Mouse (Mus musculus) kidney, postnatal 36 days (tissue): ENCODE measurements around the gene Gdf9.
"Not testable (repeated sequence)": the region's sequence is repeated elsewhere in the genome, so short reads cannot be mapped to it uniquely, and the experiment has no call there.

ENCODE experiments used
- DNase-seq, 2 experiments: peaks; one replicate each; pipeline ENCODE4 v3.0.0; 2021 to 2022; ENCODE audit warnings: mixed read lengths in 2 of 2

The Gdf9 gene

DNA sequence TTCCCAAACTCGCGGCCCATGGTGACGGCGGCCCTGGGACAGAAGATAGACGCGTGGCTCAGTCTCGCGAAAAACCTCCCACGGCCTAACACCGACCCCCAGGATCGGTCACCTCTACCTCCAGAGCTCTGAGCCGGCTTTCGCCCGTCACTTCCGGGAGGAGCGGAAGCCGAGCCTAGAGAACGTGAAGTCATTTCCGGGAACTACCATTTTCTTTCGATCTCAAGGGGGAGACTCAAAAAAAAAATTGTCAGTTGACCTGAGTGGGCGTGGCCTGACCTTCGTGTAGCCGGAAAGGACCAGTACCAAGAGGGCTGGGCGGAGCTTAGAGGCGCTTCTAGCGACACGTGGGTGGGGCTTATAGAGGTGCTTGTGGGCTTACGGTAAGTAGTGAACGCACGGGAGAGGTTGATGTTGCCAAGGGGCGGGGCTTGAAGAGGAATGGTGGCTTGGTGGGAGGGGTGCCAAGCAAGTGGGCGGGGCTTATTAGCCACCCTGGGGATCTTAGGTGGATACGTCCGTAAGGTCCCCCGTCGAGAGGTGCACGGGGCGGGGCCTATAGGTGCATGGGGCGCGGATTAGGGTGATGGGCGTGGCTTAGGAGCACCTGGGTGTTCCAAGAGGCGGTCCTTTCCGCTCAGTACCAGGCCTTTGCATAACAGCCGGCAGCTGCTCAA, at the start of gene Gdf9, which contains the start of gene Uqcrq:
TSS of gene Gdf9 (plus strand) at position 354 of the 677 bp plus-strand sequence.
TSS of gene Uqcrq (minus strand) at position 162 of the 677 bp plus-strand sequence.
- peak; percentile 100 for DNase-seq

DNA sequence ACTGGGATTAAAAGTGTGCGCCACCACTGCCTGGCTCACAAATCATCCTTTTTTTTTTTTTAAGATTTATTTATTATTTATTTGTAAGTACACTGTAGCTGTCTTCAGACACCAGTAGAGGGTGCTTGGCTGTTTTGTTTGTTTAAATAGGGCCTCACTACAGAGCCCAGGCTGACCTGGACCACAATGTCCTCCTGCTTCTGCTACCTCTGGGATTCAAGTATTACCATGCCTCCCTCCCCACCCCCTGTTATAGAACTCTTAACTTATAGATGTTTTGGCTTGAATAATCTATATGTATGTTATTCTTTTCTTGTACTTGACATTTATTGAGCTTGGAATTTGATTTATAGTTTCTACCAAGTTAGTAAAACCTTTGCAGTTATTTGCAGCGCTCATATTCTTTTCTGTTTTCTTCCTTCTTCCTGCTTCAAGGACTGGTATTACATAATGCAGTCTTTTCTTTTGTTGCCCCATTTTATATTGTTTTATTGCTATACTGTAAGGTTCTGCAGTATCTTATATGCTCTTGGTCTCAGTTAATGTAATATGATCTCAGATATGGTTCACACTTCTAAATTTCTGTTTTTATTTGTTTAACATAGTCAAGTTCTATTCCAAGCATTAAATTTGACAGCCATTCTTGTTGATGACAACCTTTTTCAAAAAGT, 46.9 kb upstream of the Gdf9 start:
- DNase-seq: no peak

DNA sequence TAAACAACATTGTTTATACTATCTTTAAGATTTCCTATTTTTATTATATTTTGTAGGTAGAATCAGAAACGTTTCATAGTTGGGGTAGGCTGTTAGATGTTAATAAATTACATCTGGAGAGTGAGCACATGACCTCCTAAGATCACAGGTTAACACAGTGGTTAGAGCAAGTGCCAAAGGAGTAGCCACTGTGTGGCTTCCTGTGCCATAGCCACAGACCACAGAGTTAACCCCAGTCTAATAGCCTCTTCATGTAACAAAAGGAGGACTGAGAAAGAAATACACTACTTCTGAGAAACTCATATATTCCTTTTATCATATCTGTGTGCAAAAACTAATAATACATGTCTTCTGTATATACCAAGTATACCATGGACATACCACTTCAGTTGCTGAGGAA, 37.0 kb upstream of the Gdf9 start:
- DNase-seq: no peak

DNA sequence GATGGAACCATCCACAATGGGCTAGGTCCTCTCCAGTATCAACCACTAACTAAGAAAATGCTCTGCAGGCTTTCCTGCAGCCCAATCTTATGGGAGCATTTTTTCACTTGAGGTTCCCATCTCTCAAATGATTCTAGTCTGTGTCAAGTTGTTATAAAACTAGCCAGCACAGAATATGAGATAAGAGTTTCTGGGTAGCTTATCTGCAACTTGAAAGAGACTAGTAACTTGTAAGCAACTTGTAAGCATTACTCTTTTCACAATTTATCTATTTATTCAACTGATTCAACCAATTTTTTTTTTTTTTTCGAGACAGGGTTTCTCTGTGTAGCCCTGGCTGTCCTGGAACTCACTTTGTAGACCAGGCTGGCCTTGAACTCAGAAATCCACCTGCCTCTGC, 27.2 kb upstream of the Gdf9 start:
- DNase-seq: no peak

DNA sequence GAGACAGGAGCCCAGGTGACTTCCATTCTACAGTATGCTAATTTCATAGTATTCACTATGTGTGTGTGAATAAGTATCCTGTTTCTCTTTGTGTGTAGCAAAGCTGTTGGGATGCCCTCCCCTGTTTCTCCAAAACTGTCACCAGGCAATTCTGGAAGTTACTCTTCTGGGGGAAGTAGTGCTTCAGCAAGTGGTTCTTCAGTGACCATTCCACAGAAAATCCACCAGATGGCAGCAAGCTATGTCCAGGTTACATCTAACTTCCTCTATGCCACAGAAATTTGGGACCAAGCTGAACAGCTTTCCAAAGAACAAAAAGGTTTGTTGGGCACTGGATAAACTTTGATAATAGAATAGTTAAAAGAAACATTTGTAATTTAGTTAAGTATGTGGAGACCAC, 19.1 kb upstream of the Gdf9 start:
- peak in 1 of 2 experiments; percentile 33 for DNase-seq

DNA sequence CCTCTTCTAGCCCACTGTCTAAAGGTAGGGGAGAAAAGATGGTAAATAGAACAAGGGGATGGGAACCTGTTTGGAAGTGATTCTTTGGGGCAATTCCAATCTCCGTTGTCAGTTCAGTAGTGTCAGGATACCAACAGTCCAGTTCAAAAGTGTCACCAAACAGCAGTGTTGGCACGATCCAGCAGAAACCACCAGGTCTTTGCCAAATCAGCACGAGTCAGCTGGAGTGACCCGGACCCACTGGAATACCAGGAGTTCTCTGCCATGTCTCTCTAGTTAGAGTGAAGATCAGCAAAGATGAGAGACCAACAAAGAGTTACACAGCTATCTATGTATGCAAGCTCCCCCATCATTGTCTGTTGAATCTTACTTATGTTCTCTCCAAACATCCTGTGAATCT, 17.0 kb upstream of the Gdf9 start:
- no peak for DNase-seq

DNA sequence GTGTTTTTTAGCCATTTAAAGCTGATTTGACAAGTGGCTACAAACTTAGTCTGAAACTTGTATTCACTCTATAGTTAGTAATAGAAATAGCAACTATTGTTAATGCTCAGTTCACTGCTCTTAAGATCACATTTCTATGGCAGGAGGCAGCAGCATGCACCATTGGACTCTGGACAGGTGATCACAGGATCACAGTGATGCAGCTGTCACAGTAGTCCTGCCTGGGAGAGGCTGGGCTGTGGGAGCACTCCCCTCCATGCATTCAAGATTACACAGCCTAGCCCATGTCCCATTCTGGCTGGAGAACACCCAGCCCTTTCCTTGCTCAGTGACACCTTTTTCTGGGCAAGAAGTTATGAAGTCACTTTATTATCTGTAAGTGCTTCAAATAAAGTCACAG, 12.8 kb upstream of the Gdf9 start:
- DNase-seq: no peak

DNA sequence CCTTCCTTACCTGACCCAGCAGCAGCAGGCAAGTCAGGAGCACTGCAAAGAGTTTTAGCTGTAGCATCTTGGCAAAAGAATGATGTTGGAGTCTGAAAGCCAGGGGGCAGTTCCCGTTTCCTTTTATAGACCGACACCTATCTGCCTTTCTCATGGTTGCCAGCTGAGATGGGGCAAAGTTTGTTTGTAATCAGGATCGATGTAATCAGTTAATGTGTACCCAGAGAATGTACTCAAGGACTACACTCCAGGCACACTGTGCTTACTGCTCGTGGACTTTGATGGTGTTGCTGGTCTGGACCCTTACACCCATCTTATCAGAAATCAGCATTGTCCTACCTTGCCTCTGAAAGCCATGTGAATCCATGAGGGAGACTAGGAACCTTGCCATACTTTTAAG, 7.8 kb upstream of the Gdf9 start, which contains the start of gene Leap2:
TSS of gene Leap2 (minus strand) at position 135 of the 400 bp plus-strand sequence.
- DNase-seq: peak; percentile 20 to 57

DNA sequence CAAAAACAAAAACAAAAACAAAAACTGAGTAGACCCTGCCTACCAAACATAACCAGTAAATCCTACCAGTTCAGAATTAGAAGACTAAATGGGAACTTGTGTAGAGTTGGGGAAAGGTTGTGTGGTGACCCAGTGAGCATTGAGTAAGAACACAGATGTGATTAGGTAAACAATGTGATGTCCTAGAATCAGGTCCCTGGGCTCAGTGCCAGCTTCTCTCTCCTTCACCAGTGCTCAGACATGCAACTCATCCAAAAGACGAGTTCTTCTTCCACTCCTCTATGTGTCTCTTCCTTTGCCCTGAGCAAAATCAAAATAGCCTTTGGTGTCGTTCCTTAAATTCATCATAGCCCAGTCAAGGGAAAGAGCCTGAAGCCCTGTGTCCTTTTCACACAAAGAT, 6.0 kb upstream of the Gdf9 start:
- DNase-seq: peak; percentile 33 to 42

DNA sequence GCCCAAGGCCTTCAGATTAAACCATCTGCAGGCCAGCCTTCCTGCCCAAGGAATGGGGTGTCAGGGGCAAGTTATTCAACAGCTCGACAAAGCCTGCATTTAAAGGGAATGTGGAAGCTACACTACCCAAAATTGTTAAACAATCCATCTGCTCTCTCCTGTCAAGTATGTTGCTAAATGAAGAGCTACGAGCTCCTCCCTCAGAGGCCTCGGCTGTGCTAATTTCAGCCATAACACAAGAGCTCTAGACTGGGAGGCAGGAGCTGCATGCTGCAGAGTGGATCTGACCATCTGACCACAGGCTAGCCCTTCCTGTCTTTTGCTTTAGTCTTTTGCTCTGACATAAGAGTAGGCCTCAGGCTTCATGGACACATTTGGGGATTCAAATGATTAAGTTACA, 5.6 kb upstream of the Gdf9 start:
- no peak for DNase-seq

DNA sequence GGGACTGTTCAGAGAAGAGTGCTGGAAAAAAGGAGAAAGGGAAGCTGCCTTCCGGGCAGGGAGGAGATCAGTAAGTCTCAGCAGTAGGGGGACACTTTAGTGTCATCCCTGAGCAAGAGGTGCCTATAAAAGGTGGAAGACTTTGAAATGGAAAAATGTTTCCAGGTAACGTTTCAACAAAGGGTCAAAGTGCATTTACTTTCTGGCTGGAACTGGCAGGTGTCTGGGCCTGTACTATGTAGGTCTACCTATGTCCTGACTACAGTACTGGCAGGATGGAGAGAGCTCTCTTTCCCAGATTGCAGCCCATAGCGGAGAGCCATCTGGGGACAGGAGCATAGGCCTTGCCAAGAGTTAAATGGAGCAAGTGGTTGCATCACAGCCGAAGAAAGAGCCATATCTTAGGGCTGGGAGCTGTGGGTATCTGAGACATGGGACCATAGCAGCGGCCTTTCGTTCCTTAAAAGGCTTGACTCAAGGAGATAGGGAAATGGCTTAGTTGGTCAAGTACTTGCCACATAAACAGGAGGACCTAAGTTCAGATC, 5.0 kb upstream of the Gdf9 start:
- peak in 1 of 2 experiments; percentile 18 for DNase-seq

DNA sequence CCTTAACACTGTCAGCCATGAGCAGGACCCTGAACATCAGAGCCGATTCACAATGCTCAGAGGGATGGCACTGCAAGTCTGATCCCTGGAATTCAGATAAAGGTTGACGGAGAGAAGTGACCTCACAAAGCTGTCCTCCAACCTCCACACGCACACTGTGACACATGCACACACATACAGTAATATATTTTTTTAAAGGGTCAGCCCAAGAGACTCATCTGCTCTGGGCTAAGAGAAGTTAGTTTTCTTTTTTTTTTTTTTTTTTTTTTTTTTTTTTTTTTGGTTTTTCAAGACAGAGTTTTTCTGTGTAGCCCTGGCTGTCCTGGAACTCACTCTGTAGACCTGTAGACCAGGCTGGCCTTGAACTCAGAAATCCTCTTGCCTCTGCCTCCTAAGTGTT, 3.9 kb upstream of the Gdf9 start:
- DNase-seq: not testable (repeated sequence)

DNA sequence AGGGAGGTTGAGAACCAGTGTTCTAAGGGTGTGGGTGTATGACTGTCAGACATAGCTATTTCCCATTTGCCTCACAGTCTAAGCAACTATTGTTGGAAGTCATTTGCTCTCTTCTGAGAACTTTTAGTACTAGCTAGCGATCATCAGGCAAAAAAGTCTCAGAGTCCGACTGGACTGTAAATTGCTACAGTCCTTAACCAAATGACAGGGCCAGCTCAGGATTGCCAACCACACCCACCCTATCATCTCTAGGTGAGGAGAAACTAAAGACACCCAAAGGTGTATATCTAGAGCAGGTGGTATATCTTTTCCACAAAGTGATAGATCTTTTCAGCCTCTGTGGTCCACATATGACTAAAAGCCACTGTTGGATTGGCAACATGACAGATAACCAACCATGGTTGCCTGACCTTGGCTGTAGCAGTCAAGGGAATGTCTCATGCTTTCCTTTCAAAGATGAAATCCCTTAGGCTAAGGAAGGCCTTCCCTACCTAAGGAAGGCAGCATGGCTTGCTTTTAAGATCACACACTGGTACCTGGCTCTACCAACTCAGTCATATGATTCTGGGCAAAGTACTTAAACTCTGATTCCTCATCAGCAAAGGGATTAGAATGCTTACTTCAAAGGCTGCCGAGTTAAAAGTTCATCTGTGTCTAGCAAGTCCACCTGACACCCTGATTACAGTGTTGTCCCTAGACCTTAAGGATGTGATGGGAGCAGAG, 2.7 kb upstream of the Gdf9 start:
- DNase-seq: peak in 1 of 2 experiments; percentile 30

DNA sequence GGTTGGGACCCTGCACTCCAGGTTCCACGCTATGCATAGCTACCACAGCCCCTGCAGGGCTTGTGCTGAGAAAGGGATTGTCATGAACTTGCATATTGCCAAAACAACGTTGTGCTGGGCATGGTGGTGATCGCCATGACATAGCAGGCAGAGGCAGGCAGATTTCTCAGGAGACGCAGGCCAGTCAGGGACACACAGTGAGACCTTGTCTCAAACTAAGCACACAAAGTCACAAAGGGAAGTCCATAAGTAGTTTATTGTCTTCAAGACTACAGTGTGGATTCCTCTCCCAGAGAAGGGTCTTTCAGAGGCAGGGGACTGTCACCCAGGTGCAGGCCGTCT, 2.1 kb upstream of the Gdf9 start:
- no peak for DNase-seq

DNA sequence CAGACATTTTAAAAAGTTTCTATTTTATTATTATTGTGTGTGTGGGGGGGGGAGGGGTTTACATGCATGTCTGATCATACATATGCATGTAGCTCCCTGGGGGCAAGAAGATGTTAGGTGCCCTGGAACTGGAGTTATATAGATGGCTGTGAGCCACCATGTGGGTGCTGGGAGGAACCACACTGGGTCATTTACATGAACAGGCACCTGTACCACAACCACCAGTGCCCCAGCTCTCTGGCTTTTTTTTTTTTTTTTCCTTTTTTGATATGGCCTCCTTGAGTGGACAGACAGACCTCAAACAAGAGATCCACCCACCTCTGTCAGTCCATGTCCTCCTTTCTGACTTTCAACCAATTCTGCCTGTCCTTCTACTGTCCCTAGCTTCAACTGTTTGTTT, 1.6 kb upstream of the Gdf9 start:
- DNase-seq: no peak

DNA sequence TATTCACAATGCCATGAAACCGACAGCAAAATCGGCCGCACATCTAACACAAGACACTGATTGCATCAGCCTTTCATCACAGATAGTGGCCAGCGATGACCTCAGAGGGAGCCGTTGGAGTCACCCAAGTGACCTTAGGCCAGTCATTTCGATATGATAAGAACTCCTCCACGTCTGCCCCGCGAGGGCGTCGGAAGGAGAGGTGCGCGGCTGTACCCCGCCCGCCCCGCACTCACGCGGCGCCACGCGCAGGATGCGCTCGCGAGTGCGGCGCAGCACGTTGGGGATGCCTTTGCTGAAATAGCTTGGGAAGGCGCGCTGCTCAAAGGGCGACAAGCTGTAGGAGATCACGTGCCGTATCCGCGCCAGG, 538 bp upstream of the Gdf9 start:
- DNase-seq: no peak

DNA sequence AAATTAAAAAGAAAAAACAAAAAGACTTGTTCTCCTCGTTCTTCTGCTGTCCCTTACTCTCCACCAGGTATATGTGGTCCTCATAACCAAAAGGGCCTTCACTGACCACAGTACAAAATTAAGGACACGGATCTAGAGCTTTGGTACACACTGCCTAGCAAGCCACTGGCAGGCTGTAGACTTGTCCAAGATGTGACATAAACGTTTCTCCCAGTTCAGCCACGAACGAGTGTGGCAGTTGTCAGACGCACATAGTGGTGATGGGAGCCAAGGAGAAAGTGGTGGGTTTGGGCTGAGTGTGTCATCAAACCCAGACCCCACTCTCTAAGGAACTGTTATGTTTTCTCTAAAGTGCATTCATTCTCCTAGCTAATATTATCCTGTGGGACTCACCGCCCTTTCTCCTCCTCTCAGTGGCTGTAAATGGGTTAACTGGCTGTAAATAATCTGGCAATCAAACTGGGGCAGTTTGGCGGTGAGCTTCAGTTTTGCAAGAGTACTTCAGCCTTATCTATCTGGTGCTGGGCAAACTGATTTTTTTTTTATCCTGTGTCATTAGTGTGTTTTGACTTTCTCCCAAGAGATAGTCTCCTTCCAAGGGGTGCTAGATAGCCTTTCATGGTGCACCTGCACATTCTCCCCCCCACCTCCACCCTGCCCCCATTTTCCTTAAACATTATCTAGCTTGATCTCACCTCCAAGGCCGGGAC, 679 bp downstream of the Gdf9 start:
- DNase-seq: no peak

DNA sequence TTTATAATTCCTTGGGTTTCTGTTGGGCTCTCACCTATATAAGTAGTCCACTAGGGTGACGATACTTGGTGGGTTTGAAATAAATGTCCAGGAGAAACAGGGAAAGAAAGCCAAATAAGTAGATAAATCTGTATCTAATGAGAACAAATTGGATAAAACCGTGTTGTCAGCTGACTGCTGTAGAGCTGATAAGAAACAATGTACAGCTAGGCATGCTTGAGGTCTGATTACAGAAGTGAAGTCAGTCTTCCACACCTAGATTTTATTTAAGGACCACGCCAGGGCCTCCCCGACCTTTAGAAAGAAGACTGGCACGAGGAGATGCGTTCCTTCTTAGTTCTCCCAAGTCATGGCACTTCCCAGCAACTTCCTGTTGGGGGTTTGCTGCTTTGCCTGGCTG, 2.2 kb downstream of the Gdf9 start:
- DNase-seq: no peak

DNA sequence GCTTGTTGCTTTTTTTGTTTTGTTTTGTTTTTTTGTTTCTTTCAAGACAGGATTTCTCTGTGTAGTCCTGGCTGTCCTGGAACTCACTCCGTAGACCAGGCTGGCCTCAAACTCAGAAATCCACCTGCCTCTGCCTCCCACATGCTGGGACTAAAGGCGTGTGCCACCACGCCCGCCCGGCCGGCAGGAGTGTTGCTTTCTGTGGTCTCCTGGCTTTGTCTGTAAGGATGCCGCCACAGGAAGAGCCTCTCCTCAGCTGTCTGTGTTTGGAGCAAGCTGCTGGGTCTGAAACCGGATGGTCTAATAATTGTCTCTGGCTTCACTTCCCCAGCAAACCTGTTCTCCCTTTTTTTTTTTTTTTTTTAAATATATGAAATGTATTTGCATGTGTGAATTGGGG, 4.7 kb downstream of the Gdf9 start:
- no peak for DNase-seq

DNA sequence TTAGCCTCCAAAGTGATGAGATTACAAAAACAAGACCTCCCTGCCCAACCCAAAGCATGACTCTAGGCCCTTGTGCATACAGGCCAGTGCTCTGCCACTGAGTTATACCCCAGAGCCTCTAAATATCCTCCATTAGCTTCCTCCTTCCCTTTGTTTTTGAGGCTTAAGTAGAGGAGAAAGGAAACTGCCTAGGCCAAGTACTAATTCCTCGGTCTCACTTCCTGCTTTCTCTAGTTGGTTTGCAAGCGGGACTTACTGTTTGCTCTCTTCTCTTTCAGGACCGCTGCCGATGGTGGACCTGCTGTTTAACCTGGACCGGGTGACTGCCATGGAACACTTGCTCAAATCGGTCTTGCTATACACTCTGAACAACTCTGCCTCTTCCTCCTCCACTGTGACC, 5.5 kb downstream of the Gdf9 start:
- DNase-seq: no peak

DNA sequence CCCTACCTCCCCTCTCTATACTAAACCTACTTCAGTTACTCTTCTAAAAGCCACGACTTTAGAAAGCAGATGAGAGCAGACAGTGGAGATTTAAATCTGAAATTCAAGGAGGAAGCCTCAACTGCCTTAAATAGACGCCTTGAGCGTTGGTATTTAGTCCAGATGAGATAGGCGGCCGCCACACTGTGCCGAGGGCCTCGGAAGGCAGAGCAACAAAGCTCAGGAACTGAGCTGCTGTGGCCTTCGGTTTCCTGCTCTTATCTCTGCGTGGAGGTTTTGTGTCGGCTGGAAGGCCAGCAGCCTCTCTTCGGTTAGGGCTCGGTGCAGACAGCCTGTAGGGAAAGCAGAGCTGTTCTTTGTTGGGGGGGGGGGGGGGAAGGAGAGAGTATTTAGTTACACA, 11.1 kb downstream of the Gdf9 start:
- no peak for DNase-seq

DNA sequence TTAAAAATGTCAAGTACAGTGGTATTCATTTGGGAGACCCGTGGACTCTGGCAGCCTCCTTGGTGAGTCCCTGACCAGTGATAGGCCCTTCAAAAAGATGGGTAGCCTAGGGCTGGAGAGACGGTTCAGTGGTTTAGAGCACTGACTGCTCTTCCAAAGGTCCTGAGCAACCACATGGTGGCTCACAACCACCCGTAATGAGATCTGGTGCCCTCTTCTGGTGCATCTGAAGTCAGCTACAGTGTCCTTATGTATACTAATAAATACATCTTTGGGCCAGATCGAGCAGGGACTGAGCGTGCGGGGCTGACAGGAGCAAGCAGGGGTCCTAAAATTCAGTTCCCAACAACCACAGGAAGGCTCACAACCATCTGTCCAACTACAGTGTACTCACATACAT, 13.0 kb downstream of the Gdf9 start:
- DNase-seq: peak in 1 of 2 experiments; percentile 70

DNA sequence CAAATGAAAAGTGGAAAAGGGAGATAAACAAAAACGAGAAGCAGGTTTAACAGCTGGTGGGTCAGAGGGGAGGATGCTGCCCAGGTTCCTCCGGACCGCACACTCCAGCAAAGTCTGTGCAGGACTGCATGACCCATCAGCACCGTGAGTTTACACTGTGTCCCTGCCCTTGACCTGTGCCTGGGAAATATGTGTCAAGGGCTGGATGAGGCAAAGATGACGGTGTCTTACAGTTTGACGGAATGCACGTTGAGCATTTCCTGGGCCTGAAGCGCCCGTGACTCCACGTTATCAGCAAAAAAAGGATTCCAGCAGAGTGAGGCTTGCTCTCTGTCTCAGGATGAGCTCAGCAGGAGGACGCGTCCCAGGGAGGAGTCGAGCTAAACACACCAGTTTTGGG, 14.7 kb downstream of the Gdf9 start:
- DNase-seq: no peak
